Mouse (Mus musculus): Measurements from ENCODE around the gene Bbs9.

- TF ChIP-seq CTCF (IDR thresholded peaks at IDR 0.05; ENCODE audit: low read depth) (no peak), EP300 (optimal IDR thresholded peaks at IDR 0.05) (no peak)
Observed at GRCm38 (mm10) chr9:22786006-22786405, 310.5 kb downstream of the Bbs9 start.
